Mouse (Mus musculus) lung, postnatal 36 days (tissue): ENCODE results near the gene Lpar2.

Source experiments
- DNase-seq: peaks from one replicate; pipeline ENCODE4 v3.0.0; 2022; ENCODE audit warnings: mixed read lengths

The Lpar2 gene

DNA sequence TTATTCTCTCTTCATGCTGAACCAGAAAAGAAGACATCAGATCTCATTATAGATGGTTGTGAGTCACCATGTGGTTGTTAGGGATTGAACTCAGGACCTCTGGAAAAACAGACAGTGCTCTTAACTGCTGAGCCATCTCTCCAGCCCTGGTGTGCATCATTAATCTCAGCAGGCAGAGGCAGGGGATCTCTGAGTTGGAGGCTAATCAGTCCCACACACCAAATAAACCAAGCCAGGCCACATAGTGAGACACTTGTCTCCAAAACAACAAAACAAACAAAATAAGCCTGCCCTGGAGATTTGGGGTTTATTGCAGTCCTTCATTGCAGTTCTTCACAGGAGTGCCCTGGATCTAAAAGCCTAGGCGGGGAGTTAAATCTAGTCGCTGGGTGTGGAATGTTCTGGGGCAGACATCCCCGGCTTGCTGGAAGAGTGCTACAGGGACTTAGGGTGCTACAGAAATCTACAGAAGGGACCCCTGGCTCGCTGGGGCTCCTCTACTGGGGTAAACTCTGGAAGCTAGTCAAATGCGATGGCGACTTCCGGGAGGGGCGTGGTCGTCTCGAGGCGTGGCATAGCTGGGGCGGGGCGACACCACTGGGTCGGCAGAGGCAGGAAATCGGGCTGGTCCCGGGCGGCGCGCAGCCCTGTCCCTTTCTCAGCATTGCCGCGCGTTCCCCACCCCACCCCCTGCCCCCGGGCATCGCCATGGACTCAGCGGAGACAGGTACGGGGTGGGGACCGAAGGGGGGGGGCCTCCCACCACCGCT, 13.9 kb upstream of the Lpar2 start, which contains the start of gene Gmip:
Gmip (plus strand) TSS at position 586 of the 770 bp plus-strand sequence.
- DNase-seq: peak; percentile 93

DNA sequence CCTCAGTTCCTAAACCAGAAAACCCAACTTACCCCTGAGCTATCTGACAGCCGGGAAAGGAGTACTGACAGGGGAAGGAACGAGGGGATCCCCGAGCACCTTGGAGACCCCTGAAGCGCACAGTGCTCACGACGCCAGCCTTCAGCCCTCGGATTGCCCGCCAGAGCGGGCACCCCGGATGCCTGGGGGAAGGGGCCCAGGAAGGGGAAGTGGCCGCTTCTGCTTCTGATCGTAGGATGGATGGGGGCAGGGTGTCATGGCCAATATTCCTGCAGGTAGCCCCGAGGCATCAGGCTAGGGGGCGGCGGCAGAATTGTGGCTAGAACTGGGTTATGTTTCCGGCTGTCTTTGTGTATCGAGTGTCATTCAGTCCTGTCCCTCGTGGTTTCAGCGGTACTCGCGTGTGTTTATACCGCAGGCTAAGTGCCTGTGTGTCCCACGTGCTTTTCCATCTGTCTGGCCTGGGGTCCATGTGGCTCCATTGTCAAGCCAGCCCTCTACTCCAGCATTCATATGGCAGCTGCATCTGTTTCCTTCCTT, 13.3 kb upstream of the Lpar2 start:
- DNase-seq: peak; percentile 50

DNA sequence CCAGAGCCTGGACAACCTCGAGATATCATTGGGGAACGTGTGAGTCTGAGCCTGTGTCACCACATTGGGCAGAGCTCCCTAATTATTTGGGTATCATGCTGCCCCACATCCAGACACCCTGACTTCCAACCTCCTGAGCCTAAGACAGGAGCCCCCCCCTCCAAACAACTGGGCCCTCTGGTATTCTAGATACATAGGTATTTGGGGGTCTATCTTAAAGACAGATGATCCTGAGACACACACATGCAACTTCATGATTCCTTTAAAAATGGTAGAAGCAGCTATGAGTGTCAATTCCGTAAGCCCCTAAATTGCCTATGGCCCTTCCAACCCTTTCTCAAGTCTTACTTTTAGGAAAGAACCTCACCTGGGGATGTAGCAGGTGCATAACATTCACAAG, 12.4 kb upstream of the Lpar2 start:
- DNase-seq: no peak

DNA sequence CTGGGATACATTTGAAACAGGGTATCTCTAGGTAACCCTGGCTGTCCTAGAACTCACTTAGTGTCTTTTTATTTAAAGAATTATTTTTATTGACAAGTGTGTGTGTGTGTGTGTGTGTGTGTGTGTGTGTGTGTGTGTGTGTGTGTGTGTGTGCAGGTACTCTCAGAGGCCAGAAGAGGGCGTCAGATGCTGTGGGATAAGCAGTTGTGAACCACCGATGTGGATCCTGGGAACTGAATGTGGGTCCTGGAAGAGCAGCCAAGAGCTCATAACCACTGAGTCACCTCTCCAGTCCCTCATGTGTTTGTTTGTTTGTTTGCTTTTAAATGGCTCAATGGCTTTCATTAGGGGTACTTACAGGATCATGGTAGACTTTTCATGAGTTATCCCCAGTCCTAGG, 7.3 kb upstream of the Lpar2 start:
- no peak for DNase-seq

DNA sequence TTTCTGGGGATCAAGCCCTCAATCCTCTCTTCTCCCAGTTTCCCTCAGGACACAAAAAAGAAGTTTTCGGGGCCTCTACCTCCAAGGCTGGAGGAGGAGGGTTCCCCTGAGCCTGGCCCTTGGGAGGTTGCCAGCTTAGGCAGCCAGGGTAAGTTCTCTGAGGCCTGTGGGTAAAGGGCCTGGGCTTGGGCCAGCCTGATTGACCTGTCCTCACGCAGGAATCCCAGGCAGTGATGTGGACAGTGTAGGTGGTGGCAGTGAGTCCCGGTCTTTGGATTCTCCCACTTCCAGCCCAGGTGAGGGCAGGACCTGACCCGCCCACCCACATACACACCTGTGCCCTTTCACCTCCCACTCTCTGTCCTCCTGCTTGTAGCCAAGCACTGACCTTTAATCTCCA, 6.8 kb upstream of the Lpar2 start:
- no peak for DNase-seq

DNA sequence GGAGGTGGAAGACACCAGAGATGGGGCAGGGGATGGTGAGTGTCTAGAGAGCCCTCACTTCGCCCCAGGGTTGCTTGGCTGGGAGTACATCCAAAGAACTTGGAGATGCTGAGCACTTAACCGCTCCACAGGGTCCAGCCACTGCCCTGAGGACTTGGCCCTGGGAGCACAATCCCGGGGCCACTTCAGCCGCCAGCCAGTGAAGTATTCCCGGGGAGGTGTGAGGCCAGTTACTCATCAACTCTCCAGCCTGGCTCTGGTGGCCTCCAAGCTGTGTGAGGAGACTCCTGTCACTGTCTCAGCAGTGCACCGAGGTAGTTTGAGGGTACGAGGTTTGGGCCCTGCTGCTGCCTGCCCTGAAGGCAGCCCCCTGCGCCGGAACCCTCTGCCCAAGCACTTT, 1.8 kb upstream of the Lpar2 start:
- DNase-seq: no peak

DNA sequence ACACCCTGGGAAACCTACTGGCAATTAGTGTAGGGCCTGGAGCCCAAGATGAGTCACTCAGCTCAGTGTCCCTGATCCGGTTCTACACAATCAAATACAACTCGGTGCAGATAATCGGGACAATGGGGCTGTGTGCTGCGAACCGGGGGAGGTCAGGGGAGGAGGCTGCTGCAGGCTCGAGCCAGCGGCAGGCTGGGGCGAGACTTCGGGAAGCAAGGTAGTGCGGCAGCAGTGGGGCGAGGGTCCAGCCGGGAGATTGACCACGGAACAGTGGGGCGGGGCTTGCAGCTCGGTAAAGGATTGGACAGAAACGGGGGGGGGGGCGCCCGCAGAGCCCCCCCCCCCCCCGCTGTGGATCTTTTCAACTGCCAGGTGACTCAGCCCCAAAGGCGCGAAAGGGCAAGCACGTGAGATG, 251 bp upstream of the Lpar2 start:
- peak; percentile 10 for DNase-seq

DNA sequence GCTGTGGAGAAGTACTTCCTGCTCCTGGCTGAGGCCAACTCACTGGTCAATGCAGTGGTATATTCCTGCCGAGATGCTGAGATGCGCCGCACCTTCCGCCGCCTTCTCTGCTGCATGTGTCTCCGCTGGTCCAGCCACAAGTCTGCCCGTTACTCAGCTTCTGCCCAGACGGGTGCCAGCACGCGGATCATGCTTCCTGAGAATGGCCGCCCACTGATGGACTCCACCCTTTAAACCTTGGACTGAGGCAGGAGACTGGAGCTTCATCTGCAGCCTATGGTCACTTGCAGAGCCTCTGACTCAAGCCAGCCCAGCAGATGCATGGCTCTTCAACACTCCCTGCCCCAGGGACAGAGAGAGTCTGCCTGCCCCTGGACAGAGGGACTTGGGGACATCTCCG, 4.1 kb downstream of the Lpar2 start:
- DNase-seq: no peak

DNA sequence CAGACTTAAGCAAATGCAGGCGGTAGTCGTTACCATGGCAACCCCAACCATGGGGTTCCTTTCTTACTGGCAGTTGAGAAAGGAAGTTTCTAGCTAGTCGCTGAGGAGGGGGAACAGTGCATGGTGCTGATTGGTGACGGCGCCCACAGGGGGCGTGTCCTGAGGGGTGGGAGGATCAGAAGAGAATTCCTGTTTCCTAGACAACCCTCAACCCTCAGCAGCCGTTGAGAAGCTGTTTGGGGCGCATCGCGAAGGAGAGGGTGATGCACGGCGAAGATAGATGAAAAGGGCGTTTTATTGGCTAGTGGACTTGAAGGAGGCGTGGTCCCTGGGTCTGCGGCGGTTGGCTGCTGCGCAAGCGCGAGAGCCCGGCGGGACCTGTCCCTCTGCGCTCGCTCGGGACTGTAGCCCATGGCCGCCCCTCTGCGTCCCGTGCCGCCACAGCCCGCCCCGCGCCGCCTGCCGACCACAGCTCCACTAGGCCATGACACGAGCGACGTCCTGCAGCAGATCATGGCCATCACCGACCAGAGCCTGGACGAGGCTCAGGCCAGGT, 10.1 kb downstream of the Lpar2 start, which contains the start of gene Pbx4:
Pbx4 (plus strand) TSS at position 194 of the 556 bp plus-strand sequence.
- peak; percentile 88 for DNase-seq

DNA sequence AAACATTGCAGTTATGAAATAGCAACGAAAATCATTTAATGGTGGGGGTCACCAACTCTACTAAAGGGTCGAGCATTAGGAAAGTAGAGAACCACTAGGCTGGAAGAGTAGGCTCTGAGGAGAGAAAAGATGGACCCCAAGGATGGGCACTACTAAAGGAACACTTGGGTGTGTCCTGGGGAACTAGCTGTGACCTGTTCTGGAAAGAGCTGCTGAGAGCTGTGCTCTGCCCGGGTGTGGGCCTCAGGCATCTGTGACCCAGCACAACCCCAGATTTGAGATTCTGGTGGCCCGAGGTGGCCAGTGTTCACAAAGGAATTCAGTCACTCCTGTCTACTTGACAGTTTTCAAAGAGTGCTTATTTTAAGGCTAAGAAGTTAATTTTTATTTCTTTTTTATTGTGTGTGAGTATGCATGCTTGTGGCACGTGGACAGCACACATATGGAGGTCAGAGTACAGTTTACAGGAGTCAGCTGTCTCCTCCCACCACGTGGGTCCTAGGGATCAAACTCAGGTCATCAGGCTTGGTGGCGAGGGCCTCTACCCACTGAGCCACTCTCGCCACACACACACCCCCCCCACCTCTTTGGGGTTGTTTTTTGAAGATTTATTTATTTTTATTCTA, 14.9 kb downstream of the Lpar2 start:
- DNase-seq: no peak

DNA sequence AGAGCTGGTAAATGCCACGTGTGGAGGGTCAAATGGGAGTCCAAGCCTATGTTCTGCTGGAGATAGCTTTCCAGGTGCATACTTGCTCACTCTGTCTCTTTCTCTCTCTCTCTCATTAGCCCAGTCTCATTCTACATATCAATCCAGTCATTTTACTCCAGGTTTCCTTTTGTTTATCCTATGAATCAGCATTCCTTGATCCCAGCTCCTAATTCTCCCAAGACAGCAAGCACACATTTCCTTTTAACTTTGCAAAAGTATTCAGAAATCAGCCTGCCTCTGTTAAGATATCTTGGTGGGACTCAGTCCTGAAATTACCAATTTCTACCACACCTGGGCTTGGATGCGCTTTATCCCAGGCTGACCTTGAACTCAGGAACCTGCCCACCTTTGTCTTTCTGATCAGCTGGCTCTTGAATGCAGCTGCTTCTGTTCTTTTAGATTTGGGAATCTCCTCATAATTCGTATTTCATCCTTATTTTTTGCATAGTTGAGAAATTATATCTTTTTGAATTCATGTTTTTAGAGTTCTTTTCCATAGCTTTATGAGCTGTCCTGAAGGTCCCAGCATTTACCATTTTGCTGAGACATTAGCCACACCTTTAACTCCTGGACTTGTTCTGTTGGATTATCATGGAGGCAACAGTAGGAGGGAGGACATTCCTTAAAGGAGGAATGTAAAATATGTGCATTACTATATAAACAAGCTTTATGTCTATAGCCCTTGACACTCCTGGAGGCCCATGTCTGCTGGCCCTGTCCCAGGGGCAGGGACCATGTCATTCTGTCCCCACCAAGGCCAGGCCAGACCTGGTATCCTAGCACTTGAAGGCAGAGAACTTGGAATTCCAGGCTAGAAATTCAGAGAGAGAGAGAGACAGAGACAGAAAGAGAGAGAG, 25.2 kb downstream of the Lpar2 start:
- no peak for DNase-seq

DNA sequence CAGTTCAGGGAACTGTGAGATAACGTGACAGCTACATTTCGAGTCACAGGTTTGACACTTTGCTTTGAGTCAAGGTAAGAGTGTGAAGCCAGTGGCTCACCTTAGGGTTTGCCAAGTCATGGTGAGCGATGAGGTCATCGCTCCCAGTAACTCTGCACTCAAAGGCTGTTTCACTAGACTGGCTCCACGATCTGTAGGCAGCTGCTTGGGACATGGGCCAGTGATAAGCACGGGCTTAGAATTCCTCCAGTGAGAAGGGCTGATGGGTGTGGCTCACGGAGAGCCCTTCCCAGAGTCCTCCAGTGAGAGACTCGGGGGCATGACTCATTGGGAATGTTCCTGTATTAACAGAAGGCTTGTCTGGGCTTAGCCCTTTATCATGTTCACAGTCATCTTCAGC, 26.7 kb downstream of the Lpar2 start:
- peak; percentile 78 for DNase-seq

DNA sequence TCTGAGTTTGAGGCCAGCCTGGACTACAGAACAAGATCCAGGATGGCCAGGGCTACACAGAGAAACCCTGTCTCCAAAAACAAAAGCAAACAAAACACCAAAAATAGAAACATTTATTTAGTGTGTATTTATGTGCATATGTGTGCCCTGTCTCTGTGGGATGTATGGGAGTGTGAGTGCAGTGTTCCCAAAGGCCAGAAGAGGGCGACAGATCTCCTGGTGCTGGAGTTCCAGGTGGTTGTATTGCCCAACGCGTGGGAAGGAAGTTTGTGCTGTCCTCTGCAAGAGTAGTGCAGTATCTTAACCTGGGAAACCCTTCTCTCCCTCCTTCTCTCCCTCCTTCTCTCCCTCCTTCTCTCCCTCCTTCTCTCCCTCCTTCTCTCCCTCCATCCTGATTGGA, 27.7 kb downstream of the Lpar2 start:
- peak; percentile 16 for DNase-seq

DNA sequence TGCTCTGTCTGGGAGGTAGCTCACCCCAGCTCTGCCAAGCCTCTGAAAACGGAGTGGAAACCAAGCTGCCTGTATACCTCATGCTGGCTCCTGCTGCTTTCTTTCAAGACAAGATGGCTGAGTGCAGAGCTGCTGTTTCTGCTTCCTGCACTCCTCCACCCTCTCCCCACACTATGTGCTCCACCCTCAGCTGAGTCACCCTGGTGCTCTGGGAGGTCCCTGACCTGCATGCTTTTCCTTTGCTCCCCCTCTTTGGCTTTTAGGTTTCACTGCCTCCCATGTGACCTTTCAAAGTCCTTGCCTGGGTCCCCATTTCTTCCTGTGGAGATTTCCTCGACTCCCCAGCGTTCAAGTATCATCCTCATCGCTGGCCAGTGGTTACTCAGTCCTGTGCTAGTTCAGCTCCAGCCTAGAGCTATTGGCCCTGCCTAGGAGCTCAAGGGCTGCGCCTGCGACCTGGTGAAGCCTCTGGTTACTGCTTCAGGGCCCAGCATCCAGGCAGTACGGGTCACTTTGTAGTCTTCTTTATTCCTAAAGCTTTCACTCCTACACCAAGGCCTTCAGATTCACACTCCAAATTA, 28.8 kb downstream of the Lpar2 start:
- DNase-seq: no peak

DNA sequence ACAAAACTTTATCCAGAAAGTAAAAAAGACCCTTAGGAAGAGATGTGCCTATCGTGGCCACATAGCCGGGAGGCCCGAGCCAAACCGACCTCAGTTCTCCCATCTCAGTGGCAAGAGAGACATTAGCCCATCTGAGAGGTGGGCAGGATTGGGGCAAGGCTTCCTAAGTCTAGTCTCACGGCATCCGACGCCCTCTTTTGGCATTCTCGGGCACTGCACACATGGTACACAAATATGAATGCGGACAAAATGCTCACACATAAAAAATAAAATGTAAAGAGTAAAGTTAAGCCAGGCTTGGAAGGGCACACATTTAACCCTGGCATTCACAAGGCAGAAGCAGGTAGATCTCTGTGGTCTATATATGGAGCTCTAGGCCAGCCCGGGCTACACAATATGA, 31.6 kb downstream of the Lpar2 start:
- DNase-seq: no peak

DNA sequence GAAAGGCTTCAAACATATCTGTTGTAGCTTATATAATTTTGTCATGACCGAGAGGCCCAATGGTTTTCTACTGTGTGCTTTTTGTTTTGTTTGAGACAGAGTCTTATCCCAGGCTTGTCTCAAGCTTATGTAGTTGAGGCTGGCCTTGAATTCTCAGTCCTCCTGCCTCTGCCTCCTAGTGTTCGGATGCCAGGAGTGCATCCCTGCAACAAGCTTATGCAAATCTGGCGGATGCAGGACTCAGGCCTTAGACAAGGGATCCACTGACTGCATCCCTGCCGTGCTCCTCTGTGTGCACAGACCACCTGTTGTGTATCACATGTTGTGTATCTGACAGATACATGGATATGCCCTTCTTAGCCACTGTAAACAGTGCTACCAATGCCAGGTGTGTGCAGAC, 38.6 kb downstream of the Lpar2 start:
- no peak for DNase-seq

DNA sequence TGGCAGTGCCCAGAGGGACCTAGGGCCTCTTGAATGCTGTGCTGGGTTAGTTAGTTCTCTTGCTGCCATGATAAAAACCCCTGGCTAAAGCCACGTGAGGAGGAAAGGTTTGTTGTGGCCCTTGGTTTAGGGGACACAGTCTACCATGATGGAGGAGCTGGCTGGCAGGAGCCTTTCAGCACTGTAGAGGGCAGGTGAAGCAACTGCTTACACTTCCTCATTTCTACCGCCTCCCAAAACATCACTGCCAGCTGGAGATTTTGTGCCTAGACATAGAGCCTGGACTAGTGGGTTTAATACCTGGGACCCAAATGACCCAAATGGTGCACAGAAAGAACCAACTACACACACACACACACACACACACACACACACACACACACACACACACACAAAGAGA, 39.0 kb downstream of the Lpar2 start:
- DNase-seq: no peak

DNA sequence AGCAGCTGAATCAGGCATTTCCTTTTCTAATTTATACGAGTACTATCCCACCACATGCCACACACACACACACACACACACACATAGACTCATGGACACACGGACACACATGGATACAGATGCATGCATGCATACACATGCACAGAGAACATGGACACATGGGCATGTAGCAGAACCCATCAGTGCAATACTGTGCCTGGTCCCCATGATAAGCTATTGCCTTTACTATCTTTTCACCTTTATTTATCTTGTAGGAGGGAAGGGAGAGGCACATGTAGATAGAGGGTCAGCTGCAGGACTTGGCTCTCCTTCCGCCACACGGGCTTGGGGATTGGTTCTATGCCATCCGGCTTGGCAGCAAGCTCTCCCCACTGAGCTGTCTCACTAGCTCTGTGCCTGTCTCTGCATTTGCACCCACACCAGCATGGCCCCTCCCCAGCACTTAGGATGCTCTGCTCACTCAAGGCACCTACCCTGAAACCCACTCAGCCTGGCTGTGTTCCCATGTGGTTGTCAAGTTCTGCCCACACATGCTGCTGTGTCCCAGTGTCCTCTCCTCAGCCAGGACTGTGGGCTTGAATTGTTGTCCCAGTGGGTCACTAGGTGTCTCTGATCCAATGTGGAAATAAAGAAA, 41.3 kb downstream of the Lpar2 start:
- no peak for DNase-seq

DNA sequence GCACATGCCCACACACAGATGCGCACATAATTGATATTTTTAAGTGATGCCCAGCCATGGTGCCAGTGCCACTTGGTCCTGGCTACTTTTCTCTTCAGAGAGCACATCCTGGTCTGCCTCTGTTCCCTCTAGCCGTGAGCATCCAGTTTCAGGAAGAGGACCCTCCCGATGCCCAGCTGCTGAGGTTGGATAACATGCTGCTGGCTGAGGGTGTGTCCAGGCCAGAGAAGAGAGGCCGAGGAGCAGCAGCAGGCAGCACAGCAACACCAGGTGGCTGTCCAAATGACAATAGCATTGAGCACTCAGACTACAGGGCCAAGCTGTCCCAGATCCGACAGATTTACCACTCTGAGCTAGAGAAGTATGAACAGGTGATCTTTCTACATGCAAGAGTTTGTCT, 42.0 kb downstream of the Lpar2 start:
- no peak for DNase-seq

DNA sequence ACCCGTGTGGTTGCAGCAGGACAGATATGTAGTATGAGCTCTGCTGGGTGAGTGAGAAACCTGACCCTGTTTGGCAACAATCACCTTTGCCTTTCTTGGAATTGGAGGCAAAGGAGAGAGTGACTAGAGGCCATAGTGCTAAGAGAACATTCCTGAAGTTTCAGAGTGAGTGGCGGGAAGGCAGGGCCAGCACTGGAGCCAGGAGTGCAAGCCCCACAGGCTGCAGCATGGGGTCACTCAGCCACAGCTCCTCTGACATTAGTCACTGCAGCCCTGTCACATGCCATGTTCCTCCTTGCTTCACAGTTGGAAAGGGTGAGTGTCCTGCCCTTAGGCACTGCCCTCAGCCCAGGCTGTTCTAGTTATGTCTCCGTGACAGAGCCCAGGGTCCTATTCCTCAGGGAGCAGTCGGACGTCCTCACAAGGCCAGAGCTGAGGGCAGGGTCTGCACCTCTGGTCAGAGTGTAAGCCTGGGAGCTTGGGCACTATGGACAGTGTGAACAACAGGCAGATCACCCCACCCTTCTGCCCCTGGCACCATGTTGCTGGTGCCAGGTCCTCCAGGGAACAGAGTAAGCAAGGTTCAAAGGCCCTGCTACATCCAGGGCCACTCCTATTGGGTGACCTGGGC, 45.6 kb downstream of the Lpar2 start:
- DNase-seq: no peak

DNA sequence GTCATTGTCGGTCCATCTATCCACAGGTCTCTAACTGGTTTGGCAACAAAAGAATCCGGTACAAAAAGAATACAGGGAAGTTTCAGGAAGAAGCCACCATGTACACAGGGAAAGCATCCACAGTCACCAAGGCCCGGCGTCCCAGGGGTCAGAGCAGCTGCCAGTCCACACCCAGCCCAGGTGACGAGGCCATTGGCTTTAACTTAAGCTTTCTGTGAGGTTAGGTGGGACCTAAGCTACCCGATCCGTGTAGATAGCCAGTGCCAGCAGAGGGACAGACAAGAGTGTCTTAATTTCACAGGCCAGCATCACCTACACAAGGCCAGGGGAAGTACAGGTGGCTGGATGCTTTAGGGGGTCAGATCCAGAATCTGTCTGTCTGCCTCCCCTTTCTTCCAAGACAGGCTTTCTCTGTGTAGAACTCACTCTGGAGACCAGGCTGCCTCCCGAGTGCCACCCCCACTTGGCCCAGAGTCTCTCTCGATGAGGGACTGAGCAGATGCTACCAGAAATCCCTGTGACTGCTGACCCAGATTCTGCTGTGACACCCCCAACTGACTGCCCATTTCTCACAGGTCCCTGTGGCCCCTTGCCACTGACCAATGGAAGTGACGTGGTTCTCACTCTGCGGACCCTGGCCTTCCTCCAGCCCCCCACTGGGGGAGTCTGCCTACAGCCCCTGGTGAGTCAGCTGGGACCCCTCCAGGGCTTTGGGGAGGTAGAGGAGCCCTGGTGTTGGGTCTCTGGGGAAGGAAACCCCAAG, 48.0 kb downstream of the Lpar2 start:
- DNase-seq: no peak
